Mouse (Mus musculus) bone marrow macrophage, adult 2 months (primary cell): ENCODE measurements around the gene Igf1r. TPM values are rescaled to one million over a fixed set of nuclear protein-coding genes. Genes with fewer than 3 reads are reported as not detected.

Source experiments
- H3K27ac ChIP-seq: 2 replicates; pipeline ENCODE4 v1.5.1; 2012; ENCODE audit warnings: low read depth, low read length; ENCODE audit not compliant: insufficient read depth
- H3K4me1 ChIP-seq: 2 replicates; pipeline ENCODE4 v1.6.1; 2012; ENCODE audit warnings: low read length; ENCODE audit not compliant: control insufficient read depth, insufficient read depth
- H3K4me3 ChIP-seq: 2 replicates; pipeline ENCODE4 v1.5.1; 2012; ENCODE audit warnings: mild to moderate bottlenecking, low read length, moderate library complexity; ENCODE audit not compliant: insufficient read depth
- CTCF ChIP-seq: IDR thresholded peaks from 2 replicates; pipeline ENCODE4 v1.5.1; 2012; ENCODE audit warnings: low read depth, mild to moderate bottlenecking, low read length, moderate library complexity
- POLR2A ChIP-seq: IDR thresholded peaks from 2 replicates; pipeline ENCODE4 v1.6.1; 2012; ENCODE audit warnings: mild to moderate bottlenecking, low read depth, low read length, borderline replicate concordance
- polyA plus RNA-seq: library from polyadenylated mRNA; stranded (reverse); fragments of >200 nt; gene quantifications from 2 replicates; pipeline ENCODE4 v1.2.4, GENCODE M21; 2012; ENCODE audit not compliant: missing spikeins, insufficient read depth, insufficient read length

The Igf1r gene
- polyA plus RNA-seq, 1 experiment: 6.0 TPM

DNA sequence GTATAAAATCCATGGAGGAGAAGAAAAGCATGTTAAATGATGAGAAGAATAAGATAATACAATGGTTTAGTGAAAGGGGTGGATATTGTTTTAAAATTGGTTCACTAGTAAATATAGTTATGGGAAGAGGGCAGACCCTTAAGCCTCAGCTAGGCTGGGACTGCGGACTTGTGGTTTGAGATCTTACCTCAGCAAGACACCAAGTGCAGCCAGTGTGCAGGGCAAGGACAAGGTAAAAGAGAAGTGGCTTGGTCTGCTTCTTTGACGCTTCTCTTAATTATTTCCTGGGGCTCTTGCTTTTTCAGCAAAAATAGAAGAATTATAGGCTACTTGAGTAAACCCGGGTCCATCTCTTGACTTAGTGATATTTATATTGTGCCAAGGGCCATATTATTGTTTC lies 22.5 kb upstream of the Igf1r start:
- H3K4me3 ChIP-seq: no peak overlapping the region
- no peak overlapping the region for H3K27ac ChIP-seq
- TF ChIP-seq POLR2A (no peak), CTCF (no peak)
- no peaks in the 10 kb centered on the region for H3K4me1 ChIP-seq

DNA sequence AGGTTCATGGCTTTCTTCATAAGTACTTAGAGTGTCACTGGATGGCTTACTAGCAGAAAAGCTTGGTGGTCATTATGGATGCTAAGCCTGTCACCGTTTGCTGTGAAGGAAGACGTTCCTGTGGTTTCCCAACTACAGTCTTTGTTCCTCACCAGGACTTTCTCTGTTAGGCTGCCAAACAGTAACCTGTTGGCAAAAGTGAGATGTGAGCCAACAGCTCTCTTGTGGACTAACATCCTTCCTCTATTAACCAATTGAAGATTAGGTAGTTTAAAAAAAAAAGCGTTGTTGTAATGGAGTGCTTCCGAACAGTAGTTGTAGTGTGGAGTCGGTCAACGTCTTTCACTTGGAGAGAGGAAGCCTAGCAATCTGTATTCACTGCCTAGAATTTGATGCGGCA lies 15.8 kb upstream of the Igf1r start:
- no peaks in the 10 kb centered on the region for H3K4me1 ChIP-seq
- no peak overlapping the region for H3K27ac ChIP-seq
- TF ChIP-seq CTCF (no peak), POLR2A (no peak)
- no peak overlapping the region for H3K4me3 ChIP-seq

DNA sequence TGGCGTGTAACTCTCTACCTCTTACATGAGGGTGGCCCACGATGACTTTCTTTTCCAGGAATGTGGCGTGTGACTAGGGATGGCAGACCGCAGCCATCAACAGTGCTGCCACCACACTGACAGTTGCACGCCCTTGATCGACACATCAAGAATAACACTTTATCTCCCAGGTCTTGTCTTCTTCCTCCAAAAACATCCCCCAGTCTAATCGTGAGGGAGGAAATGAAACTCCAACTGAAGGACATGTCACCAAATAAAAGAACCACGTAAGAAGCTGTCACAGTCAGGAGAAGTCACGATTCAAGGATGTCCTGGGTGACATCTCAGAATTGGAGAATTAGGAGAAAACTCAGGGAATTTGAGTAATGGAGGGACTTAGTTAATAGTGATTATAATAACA lies 8.8 kb upstream of the Igf1r start:
- H3K4me3 ChIP-seq: no peak overlapping the region
- no peaks in the 10 kb centered on the region for H3K4me1 ChIP-seq
- H3K27ac ChIP-seq: no peak overlapping the region
- TF ChIP-seq POLR2A: no peak
- TF ChIP-seq CTCF: no peak

DNA sequence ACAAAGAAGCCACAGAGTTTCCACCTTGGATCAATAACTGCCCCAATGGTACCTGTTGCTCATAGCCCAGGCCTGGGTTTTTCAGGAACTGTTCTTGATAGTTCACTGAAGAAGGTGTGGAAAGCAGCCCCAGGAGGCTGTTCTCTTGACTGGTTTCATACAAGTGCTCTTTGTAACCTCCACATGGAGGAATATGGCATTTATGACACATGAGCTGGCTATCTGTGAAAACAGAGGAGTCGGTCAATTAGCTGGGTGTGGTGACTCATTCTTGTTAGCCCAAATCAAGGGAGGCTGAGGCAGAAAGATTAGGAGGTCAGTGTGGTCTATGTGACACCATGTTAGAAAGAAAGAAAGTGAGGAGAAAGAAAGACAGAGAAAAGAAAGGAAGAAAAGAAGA lies 5.7 kb upstream of the Igf1r start:
- TF ChIP-seq CTCF (no peak), POLR2A (no peak)
- Histone ChIP-seq H3K4me3 (no peak overlapping the region), H3K4me1 (no peaks in the 10 kb centered on the region), H3K27ac (no peak overlapping the region)

DNA sequence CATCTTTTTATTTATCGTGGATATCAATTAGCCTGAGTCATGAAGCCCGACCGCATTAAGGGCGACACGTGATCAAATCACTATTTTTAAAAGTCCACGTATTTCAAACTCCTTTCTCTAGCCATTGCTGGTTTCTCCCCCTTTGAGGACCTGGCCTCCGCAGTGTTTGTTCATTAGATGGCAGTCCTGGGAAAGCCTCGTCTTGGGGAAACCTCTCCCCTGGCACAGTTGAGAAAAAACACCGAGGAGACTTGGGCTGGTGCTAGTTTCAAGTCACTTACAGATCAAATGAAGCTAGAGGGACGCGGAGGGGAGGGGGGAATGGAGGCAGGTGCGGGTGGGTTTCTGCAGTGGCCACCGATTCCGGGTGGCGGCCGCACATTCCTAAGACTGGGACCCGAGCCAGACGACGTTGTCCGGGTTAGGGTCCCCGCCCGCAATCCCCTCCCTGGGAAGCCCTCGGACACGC lies 2.2 kb upstream of the Igf1r start:
- H3K4me1 ChIP-seq: peaks cover 6% of the 10 kb centered on the region
- TF ChIP-seq POLR2A (no peak), CTCF (no peak)
- peak overlapping the region; percentile 91 for H3K4me3 ChIP-seq
- H3K27ac ChIP-seq: no peak overlapping the region

DNA sequence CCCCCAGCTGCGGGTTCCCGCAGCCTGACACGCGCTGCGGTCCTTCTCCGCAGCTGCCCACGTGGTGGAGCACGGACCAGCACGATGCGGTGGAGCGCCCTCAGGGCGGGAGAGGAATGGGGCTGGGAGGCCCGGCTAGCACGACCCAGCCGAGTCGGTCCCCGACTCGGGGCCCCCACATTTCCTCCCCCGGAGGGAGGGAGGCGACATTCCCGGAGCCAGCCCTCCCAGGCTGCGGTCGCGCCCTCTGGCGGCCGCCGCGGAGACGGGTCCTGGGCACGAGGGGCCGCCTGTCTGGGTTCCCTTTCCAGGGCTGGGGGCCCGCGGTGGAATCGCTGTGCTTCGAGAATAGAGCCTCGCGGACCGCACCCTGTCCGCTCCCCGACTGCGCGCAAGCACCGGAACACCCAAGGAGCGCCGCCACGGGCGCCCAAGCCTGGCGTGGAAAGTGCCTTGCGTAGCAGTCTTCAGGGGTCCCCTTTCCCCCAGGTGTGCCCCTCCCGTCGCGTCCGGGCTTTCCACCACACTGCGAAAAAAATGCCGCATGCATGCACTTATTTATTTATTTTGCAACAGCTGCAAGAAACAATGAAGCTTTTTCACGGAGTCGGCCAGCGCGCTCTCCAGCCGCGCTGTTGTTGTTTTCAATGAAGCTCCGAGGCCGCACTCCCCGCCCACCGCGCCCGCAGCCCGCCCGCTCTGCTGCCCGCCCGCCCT lies 1.7 kb upstream of the Igf1r start:
- H3K4me1 ChIP-seq: peaks cover 6% of the 10 kb centered on the region
- peak; percentile 60 for TF ChIP-seq CTCF
- TF ChIP-seq POLR2A: no peak
- peak overlapping the region; percentile 60; the same call in 1 of the 2 replicates for H3K27ac ChIP-seq
- H3K4me3 ChIP-seq: peak overlapping the region; percentile 91

DNA sequence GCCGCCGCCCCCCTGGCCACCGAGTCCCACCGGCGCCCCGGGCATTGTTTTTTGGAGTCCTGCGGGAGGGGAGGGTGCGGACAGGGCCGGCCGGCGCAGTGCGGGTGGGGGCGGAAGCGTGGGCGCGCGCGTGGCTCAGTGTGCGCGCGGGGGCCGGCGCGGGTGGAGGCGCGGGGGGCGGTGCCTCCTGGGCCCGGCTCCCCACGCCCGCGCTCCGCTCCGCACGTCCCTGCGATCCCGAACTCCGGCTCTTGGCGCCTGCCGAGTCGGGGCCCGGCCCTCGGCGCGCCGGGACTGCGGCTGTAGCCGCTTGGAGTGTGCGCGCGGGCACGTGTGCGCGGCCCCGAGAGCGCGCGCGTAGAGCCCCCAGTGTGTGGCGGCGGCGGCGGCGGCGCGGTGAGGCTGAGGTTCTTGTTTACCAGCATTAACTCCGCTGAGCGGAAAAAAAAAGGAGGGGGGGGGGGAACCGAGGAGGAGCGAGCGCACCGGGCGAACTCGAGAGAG lies 1.0 kb upstream of the Igf1r start:
- Histone ChIP-seq H3K4me1 (peaks cover 6% of the 10 kb centered on the region), H3K4me3 (peak overlapping the region; percentile 91), H3K27ac (peak overlapping the region; percentile 89)
- TF ChIP-seq CTCF: no peak
- TF ChIP-seq POLR2A: no peak

DNA sequence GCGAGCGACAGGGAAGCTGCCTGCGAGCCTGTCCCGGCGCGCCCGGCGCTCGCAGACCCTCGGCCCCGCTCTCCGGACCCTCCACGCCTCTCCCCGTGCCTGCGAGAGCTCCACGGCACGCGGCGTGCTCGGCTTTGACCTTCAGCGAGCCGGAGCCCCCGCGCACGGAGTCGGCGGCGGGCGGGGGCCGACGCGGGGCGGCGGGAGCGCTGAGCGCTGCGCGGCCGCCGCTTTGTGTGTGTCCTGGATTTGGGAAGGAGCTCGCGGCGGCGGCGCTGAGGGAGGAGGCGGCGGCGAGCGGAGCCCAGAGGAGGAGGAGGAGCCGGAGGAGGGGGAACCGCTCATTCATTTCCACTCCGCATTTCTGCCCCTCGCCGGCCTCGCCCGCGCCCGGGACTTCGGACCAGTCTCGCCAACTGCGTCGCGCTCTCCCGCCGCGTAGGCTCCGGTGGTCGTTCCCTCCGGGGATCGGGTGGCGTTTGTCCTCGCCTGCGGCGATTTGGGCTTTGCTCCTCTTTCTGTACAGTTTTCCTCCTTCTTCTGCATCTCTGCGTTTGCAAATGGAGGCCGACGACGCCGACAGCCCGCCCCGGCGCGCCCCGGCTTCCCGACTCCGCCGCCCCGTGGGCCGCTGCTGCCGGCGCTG lies 468 bp upstream of the Igf1r start:
- H3K27ac ChIP-seq: peak overlapping the region; percentile 89
- no peak for TF ChIP-seq CTCF
- TF ChIP-seq POLR2A: no peak
- peak overlapping the region; percentile 91 for H3K4me3 ChIP-seq
- peaks cover 7% of the 10 kb centered on the region for H3K4me1 ChIP-seq

DNA sequence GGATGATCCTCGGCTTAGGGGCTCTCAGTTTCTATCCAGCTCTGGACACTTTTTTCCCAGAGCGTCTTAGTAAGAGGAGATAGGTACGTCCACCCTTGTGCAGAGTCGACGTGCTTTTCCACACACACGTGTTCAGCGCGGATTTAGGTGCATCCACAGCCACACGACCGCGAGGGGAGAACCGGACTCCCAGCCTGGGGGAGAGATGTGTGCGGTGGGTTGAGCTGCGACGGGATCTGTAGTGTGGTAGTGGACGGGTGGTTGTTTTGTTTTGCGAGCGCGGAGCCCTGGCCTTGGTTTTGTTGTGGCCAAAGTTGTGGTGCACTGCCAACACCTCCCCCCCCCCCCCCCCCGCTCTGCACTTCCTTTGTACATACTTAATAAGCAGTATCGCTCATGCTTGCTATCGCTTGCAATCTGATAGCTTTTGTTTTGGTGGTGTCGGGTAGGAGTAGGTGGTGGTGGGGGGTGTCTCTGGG lies 1.2 kb downstream of the Igf1r start:
- Histone ChIP-seq H3K4me3 (peak overlapping the region; percentile 91), H3K27ac (no peak overlapping the region), H3K4me1 (peaks cover 17% of the 10 kb centered on the region)
- TF ChIP-seq CTCF (no peak), POLR2A (no peak)
